Mouse (Mus musculus) limb, embryonic 15.5 days (tissue): ENCODE measurements around the gene St6galnac3. TPM values are rescaled to one million over a fixed set of nuclear protein-coding genes. Genes with fewer than 3 reads are reported as not detected.
"Not testable (repeated sequence)": the region's sequence is repeated elsewhere in the genome, so short reads cannot be mapped to it uniquely, and the experiment has no call there.

Source experiments
- ATAC-seq: fragments of 200-750 bp; cut with Nextera tagmentation; 2 replicates; pipeline ENCODE4 v1.8.0; 2017; ENCODE audit warnings: low read depth, moderate TSS enrichment; ENCODE audit not compliant: insufficient number of reproducible peaks, low FRiP score, low TSS enrichment
- H3K27ac ChIP-seq: fragments of 300-500 bp; sonication (generic); 2 replicates; pipeline ENCODE4 v1.5.1; 2015; ENCODE audit warnings: moderate library complexity, mild to moderate bottlenecking, inconsistent platforms
- H3K27me3 ChIP-seq: fragments of 300-500 bp; sonication (generic); 2 replicates; pipeline ENCODE4 v1.6.1; 2015; ENCODE audit warnings: inconsistent platforms
- H3K36me3 ChIP-seq: fragments of 300-500 bp; sonication (generic); 2 replicates; pipeline ENCODE4 v1.6.1; 2015; ENCODE audit warnings: inconsistent platforms
- H3K4me1 ChIP-seq: fragments of 300-500 bp; sonication (generic); 2 replicates; pipeline ENCODE4 v1.6.1; 2015; ENCODE audit warnings: inconsistent platforms
- H3K4me2 ChIP-seq: fragments of 300-500 bp; sonication (generic); 2 replicates; pipeline ENCODE4 v1.6.1; 2015; ENCODE audit warnings: mild to moderate bottlenecking, inconsistent platforms
- H3K4me3 ChIP-seq: fragments of 300-500 bp; sonication (generic); 2 replicates; pipeline ENCODE4 v1.5.1; 2015; ENCODE audit warnings: mild to moderate bottlenecking, inconsistent platforms
- H3K9ac ChIP-seq: fragments of 300-500 bp; sonication (generic); 2 replicates; pipeline ENCODE4 v1.6.1; 2015; ENCODE audit warnings: inconsistent platforms
- H3K9me3 ChIP-seq: fragments of 300-500 bp; sonication (generic); 2 replicates; pipeline ENCODE4 v1.6.1; 2016; ENCODE audit warnings: inconsistent platforms
- WGBS: fragments of 180-500 bp; shearing (Covaris S2); methylation state at CpG from one replicate; pipeline ENCODE4 v1.1.7; 2015; 5-methylcytosine and 5-hydroxymethylcytosine counted together
- polyA plus RNA-seq: library from polyadenylated mRNA; unstranded; fragments of >200 nt; fragmentation: Nextera tagmentation; extraction: Ambion mirVana; gene quantifications from 2 replicates; pipeline ENCODE4 v1.2.1, GENCODE M21; 2015

St6galnac3 gene
- polyA plus RNA-seq, 1 experiment from 2014 or later = 33.5 TPM

- Histone ChIP-seq H3K9ac (no peak overlapping the region), H3K36me3 (no peaks in the 10 kb centered on the region)
- 83% methylated on average over 1 of the region's 1 CpGs for whole genome bisulfite sequencing
Observed at GRCm38 (mm10) chr3:153406858-153407257, 318.1 kb downstream of the St6galnac3 start.

DNA sequence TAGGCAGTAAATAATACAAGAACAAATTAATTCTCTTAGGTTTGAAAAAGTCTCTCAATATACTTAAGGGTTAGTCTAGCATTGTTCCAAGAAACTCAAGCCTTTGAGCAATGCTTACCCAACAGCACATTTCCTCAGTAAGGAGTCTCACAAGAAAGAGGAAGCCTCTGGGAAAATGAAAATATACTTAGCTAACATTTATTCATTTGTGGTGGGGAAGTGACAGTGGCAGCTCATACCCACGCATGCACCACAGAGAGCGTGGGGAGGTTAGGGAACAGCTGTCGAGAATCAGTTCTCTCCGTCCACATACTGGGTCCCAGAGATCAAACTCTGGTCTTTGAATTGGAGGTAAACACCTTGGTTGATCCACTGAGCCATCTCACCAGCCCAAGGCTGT is 318.8 kb downstream of the St6galnac3 start:
- Histone ChIP-seq H3K4me1 (no peaks in the 10 kb centered on the region), H3K4me2 (no peak overlapping the region), H3K9me3 (no peaks in the 10 kb centered on the region), H3K36me3 (no peaks in the 10 kb centered on the region), H3K4me3 (no peak overlapping the region), H3K9ac (no peak overlapping the region), H3K27ac (no peak overlapping the region), H3K27me3 (no peaks in the 10 kb centered on the region)
- 84% methylated on average over 4 of the region's 4 CpGs for WGBS
- no peak for ATAC-seq

More at GRCm38 (mm10) chr3:153406858-153407257, 318.1 kb downstream of the St6galnac3 start:
- ATAC-seq = no peak
- no peak overlapping the region for H3K27ac ChIP-seq
- no peaks in the 10 kb centered on the region for H3K9me3 ChIP-seq
- H3K27me3 ChIP-seq = no peaks in the 10 kb centered on the region
- no peak overlapping the region for H3K4me2 ChIP-seq
- H3K4me1 ChIP-seq = no peaks in the 10 kb centered on the region
- H3K4me3 ChIP-seq = no peak overlapping the region

DNA sequence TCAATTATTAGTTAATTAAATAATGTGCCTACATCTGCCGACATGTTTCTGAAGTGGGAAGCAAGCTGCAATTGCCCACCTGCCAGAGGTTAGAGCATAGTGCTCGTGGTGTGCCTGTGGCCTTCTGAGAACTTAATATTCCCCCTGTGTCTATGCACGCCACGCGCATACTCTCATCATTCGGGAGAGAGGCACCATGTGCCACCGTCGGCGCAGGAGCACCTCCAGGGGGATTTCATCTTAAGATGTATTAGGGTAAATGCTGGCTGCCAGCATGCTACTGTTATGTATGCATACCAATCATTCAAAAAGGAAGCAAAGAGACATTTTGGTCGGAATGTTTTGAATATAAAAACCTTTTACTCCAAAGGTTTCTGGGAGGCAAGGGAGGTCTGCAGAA is 319.3 kb downstream of the St6galnac3 start:
- H3K27me3 ChIP-seq = no peaks in the 10 kb centered on the region
- no peak for ATAC-seq
- H3K4me3 ChIP-seq = no peak overlapping the region
- H3K9ac ChIP-seq = no peak overlapping the region
- no peaks in the 10 kb centered on the region for H3K4me1 ChIP-seq
- no peak overlapping the region for H3K27ac ChIP-seq
- H3K9me3 ChIP-seq = no peaks in the 10 kb centered on the region
- WGBS = 71% methylated on average over 10 of the region's 10 CpGs
- H3K36me3 ChIP-seq = no peaks in the 10 kb centered on the region
- no peak overlapping the region for H3K4me2 ChIP-seq

DNA sequence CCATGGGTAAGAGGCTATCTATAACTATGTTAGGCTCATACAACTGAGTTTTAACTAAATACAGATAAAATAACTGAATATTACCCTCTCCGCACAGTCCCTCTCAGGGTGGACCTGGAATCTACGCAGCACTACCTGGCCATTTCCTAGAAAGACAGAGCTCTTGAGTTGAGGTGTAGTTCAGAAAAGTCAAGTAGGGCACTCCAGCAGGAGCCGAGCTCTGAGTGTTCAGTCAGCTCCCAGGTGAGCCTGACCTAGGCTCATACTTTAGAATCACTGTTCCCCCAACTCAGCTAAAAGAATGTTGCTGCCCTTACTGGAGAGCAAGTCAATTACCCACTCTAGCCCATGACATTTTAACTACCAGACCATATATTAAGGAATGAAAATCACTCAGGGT is 324.7 kb downstream of the St6galnac3 start:
- Histone ChIP-seq H3K4me1 (no peaks in the 10 kb centered on the region), H3K4me2 (no peak overlapping the region), H3K27ac (no peak overlapping the region), H3K36me3 (no peaks in the 10 kb centered on the region), H3K4me3 (no peak overlapping the region), H3K9ac (no peak overlapping the region), H3K9me3 (no peaks in the 10 kb centered on the region), H3K27me3 (no peaks in the 10 kb centered on the region)
- ATAC-seq = no peak
- 78% methylated on average over 3 of the region's 3 CpGs for WGBS

- ATAC-seq = no peak
- H3K9ac ChIP-seq = no peak overlapping the region
- no peaks in the 10 kb centered on the region for H3K9me3 ChIP-seq
- H3K4me1 ChIP-seq = no peaks in the 10 kb centered on the region
- H3K27ac ChIP-seq = no peak overlapping the region
- no peak overlapping the region for H3K4me2 ChIP-seq
- no peaks in the 10 kb centered on the region for H3K27me3 ChIP-seq
- 73% methylated on average over 6 of the region's 6 CpGs for WGBS
- no peak overlapping the region for H3K4me3 ChIP-seq
- no peaks in the 10 kb centered on the region for H3K36me3 ChIP-seq
Observed at GRCm38 (mm10) chr3:153399574-153399973, 325.4 kb downstream of the St6galnac3 start.

DNA sequence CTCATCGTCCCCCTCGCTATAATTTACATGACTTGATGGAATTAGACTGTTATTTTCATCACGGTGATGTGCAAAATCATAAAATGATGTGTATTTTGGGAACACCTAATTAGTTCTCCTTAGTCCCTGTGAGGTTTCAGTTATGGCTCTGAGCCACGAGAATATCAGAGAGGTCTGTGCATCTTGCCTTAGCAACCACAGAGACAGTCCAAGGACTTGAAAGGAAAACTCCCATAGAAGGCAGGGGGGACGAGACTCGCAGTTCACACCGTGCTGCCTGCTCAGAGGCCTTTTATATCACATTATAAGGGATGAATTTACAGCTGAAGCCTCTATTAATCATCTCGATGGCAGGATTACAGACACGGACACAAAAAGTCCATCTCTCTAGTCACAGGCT is 327.2 kb downstream of the St6galnac3 start:
- 82% methylated on average over 9 of the region's 9 CpGs for WGBS

DNA sequence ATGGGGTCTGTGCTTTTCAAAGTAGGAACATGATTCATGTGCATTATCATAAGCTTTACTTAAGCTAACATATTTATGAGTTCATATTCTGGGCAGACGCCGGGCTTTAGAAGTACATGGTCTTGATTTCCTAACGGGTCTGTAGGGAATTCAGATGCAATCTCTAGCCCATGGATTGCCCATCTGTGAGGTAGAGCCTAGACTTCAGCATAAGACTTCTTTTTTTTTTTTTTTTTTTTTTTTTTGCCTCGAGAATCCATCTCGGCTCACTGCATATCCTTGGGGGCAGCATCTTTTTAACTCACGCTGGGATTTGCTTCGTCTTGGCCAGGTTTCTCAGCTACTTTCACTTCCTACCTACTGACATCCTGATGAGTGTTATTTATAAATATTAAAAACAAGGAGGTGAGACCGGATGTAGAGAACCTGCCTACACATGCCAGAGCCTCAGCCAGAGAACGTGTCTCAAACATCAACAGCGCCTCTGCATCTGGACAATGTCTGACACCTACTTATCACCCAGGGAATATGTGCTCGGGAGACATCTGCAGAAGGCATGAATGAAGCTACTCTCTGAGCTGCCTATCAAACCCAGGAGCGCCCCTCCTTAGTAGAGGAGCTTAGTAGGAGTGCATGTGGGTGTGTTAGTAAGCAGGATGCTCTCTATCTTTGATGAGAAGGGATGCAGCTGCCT is 328.5 kb downstream of the St6galnac3 start:
- no peak for ATAC-seq
- no peak overlapping the region for H3K4me2 ChIP-seq
- H3K9ac ChIP-seq = no peak overlapping the region
- H3K4me3 ChIP-seq = no peak overlapping the region
- no peaks in the 10 kb centered on the region for H3K9me3 ChIP-seq
- H3K27ac ChIP-seq = no peak overlapping the region
- H3K36me3 ChIP-seq = no peaks in the 10 kb centered on the region
- 50% methylated on average over 12 of the region's 12 CpGs for WGBS
- no peaks in the 10 kb centered on the region for H3K4me1 ChIP-seq
- H3K27me3 ChIP-seq = no peaks in the 10 kb centered on the region

More for the DNA sequence above, 327.2 kb downstream of the St6galnac3 start:
- Histone ChIP-seq H3K36me3 (no peaks in the 10 kb centered on the region), H3K9me3 (no peaks in the 10 kb centered on the region), H3K27me3 (no peaks in the 10 kb centered on the region), H3K4me2 (no peak overlapping the region), H3K4me1 (no peaks in the 10 kb centered on the region), H3K27ac (no peak overlapping the region), H3K4me3 (no peak overlapping the region), H3K9ac (no peak overlapping the region)
- no peak for ATAC-seq

GRCm38 (mm10) chr3:153395351-153395750 is 329.6 kb downstream of the St6galnac3 start:
- no peaks in the 10 kb centered on the region for H3K36me3 ChIP-seq
- no peaks in the 10 kb centered on the region for H3K4me1 ChIP-seq
- ATAC-seq = no peak
- no peak overlapping the region for H3K27ac ChIP-seq
- H3K9ac ChIP-seq = no peak overlapping the region
- no peaks in the 10 kb centered on the region for H3K27me3 ChIP-seq
- no peak overlapping the region for H3K4me2 ChIP-seq
- no peaks in the 10 kb centered on the region for H3K9me3 ChIP-seq
- 67% methylated on average over 5 of the region's 5 CpGs for WGBS
- H3K4me3 ChIP-seq = no peak overlapping the region

DNA sequence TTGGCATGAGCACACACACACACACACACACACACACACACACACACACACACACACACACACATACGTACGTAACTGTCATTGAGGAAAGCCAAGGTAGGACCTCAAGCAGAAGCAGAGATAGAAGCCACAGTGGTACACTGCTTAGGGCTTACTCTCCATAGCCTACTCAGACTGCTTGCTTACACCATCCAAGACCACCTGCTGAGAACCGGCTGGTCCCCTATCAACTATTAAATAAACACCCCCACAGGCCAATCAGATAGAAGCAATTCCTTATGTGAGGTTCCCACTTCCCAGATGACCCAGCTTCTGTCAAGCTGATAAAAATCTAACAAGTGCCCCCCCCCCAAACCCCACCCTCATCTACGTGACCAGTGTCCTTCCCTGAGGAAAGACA is 330.2 kb downstream of the St6galnac3 start:
- H3K9me3 ChIP-seq = no peaks in the 10 kb centered on the region
- H3K4me3 ChIP-seq = no peak overlapping the region
- no peak overlapping the region for H3K9ac ChIP-seq
- 85% methylated on average over 4 of the region's 4 CpGs for WGBS
- H3K27me3 ChIP-seq = no peaks in the 10 kb centered on the region
- H3K4me2 ChIP-seq = no peak overlapping the region
- no peaks in the 10 kb centered on the region for H3K4me1 ChIP-seq
- no peak for ATAC-seq
- H3K27ac ChIP-seq = no peak overlapping the region
- no peaks in the 10 kb centered on the region for H3K36me3 ChIP-seq

DNA sequence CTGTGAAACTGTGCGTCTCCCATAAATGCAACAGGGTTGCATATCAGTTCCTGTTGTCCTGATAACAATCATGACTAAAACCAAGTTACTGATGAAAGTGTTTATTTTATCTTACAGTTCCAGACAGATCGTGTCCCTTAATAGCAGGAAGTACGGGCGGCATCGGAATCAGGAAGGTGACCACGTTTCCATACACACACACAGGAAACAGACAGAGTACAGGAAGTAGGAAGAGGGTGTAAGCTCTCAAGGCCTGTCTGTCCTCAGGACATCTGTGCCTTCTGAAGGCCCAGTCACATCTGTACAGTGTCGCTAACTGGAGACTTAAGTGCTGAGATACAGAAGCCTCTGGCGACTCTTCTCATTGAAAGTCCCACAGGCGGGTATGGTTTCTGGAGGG is 330.8 kb downstream of the St6galnac3 start:
- WGBS = 90% methylated on average over 9 of the region's 9 CpGs
- no peak overlapping the region for H3K4me2 ChIP-seq
- no peak overlapping the region for H3K9ac ChIP-seq
- no peak for ATAC-seq
- no peak overlapping the region for H3K27ac ChIP-seq
- no peaks in the 10 kb centered on the region for H3K27me3 ChIP-seq
- H3K9me3 ChIP-seq = no peaks in the 10 kb centered on the region
- H3K4me1 ChIP-seq = no peaks in the 10 kb centered on the region
- H3K36me3 ChIP-seq = no peaks in the 10 kb centered on the region
- H3K4me3 ChIP-seq = no peak overlapping the region

- H3K36me3 ChIP-seq, H3K27me3 ChIP-seq, H3K27ac ChIP-seq, H3K4me1 ChIP-seq, H3K9me3 ChIP-seq, ATAC-seq, H3K9ac ChIP-seq, H3K4me2 ChIP-seq, H3K4me3 ChIP-seq: not testable (repeated sequence)
- WGBS = 57% methylated on average over 1 of the region's 1 CpGs
Observed at GRCm38 (mm10) chr3:153391451-153391850, 333.5 kb downstream of the St6galnac3 start.

- not testable (repeated sequence) for H3K9ac ChIP-seq, H3K4me2 ChIP-seq, H3K4me3 ChIP-seq, ATAC-seq, H3K9me3 ChIP-seq, H3K36me3 ChIP-seq, H3K27ac ChIP-seq, H3K27me3 ChIP-seq, H3K4me1 ChIP-seq
- 82% methylated on average over 5 of the region's 5 CpGs for WGBS
Observed at GRCm38 (mm10) chr3:153384651-153385050, 340.3 kb downstream of the St6galnac3 start.

DNA sequence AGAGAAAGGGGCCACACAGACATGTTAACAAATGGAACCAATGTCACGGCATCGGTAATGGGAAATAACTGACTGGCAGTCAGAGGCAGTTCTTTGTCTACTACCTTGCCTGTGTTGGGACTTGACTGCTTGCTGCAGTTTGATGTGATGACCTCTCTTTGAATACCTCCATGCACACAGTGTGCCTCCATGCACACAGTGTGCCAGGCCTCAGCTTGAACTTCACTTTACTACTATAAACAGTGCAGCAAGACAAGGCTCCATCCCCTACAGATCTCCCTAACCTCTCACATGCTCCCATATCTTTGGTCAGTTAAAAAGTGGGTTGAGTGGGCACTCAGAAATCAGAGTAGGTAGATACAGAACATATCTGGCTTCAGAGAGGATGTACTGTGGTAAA is 341.3 kb downstream of the St6galnac3 start:
- no peaks in the 10 kb centered on the region for H3K9me3 ChIP-seq
- ATAC-seq = no peak
- no peak overlapping the region for H3K4me3 ChIP-seq
- no peaks in the 10 kb centered on the region; the same call in 1 of the 2 replicates for H3K4me1 ChIP-seq
- no peak overlapping the region for H3K4me2 ChIP-seq
- no peaks in the 10 kb centered on the region for H3K27me3 ChIP-seq
- H3K36me3 ChIP-seq = no peaks in the 10 kb centered on the region
- H3K27ac ChIP-seq = no peak overlapping the region
- 97% methylated on average over 2 of the region's 2 CpGs for WGBS
- H3K9ac ChIP-seq = no peak overlapping the region
